Mouse (Mus musculus): ENCODE results near the gene Yaf2.

DNA sequence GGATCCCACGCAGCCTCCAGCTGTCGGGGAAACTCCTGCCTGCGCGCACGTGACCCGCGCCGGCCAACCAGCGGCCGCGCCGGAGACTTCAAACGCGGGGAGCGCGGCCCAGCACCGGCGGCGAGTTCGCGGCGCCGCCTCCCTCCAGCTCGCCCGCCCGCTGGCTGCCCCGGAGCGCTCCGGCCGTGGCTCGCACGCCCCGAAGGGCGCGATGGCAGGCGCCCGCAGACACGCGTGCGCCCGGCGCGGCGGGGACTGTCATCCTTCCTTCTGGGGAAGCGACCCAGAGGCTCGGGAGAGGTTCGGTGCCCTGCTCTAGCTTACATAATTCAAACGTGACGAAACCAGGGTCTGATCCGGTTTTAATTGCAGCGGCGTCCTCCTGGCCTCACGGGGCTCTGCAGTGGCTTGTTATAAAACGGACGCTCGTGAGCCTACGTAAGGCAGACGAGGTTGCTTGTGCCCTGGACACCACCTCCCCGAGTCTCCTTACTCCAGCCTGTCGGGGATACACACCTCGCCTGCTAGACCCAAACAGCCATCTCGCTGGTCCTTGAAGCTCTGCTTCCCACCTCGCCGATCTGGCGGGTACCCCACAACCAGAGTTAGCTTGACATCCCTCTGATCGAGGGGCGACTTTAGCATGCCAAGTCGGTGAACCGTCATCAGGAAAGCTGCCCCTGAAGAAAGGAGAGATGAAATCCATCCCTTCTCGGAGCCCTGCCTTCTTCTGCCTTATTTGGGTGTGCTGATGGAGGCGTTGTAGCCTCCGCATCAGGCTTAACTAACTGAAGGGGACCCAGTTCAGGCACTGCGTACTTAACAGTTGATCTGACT is at the start of gene Yaf2:
- TF ChIP-seq CTCF (IDR thresholded peaks at IDR 0.05; ENCODE audit: insufficient read depth, low read length) (no peak), POLR2A (IDR thresholded peaks at IDR 0.05; ENCODE audit: borderline replicate concordance, extremely low read depth, low read depth, low read length) (no peak)

All from lung, adult 2 months (tissue).